Comparison of ENCODE assay signal across 13 mouse cellular contexts in the genomic region with DNA sequence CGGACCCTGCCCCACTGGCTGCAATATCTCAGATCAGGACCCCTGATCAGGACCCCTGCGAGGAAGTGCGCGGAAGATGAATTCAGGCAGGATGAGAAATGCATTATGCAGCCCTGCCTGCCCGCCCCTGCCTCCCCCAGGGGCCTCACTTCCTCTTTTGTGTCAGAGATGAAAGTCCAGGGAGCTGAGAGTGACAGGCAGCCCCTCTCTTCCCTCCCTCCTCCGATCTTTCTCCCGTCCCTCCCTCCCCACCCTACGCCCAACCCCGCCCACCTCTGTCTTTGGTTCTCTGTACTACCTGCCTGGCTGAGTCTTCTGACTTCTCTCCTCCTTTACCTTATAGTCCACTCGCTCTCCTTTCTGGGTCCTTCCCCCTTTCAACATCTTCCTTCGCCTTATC. TPM values are rescaled to one million over a fixed set of nuclear protein-coding genes. Genes with fewer than 3 reads are reported as not detected.
DNase-seq lines count a peak whose midpoint lies in the region; ATAC-seq and TF ChIP-seq lines count a peak whose summit lies in the region.
"Had no signal": no experiment of that assay in that cellular context is flagged by ENCODE, and none has a peak within 500 bp of the region (broad histone marks: within the 10 kb centered on the region; RNA-seq: fewer than 3 reads in every experiment).

No protein-coding gene starts in this region.

- no peak for TF ChIP-seq RAD21 in MEL (IDR thresholded peaks at IDR 0.05; ENCODE audit: low read depth, low read length)

- no peaks in the 10 kb centered on the region for H3K36me3 ChIP-seq in MEL (ENCODE audit: control insufficient read depth in 1 of 2, insufficient read depth in 2 of 2, low read length in 2 of 2)
- no peaks in the 10 kb centered on the region for H3K36me3 ChIP-seq in intestine, embryonic 15.5 days
- H3K36me3 ChIP-seq in midbrain, postnatal 0 days (ENCODE audit: insufficient read depth, low read length) = no peaks in the 10 kb centered on the region

- no peaks in the 10 kb centered on the region; a peak in 1 of 4 replicates for H3K27me3 ChIP-seq in MEL (ENCODE audit: control insufficient read depth in 1 of 2, insufficient read depth in 2 of 2, low read length in 2 of 2)
- no peaks in the 10 kb centered on the region for H3K27me3 ChIP-seq in intestine, embryonic 15.5 days (replicated peaks)
- no peaks in the 10 kb centered on the region for H3K27me3 ChIP-seq in midbrain, postnatal 0 days (ENCODE audit: insufficient read depth, low read length)

- TF ChIP-seq EP300 in MEL (IDR thresholded peaks at IDR 0.05; ENCODE audit: low read depth in 1 of 2, low read length in 2 of 2) = no peak

- peak overlapping the region; percentile 56 for H3K4me2 ChIP-seq in intestine, embryonic 15.5 days (replicated peaks)
- no peak overlapping the region for H3K4me2 ChIP-seq in midbrain, postnatal 0 days (ENCODE audit: low read depth, low read length, poor library complexity, severe bottlenecking)

- 13% methylated on average over 11 of the region's 11 CpGs for WGBS in intestine, embryonic 15.5 days
- WGBS in midbrain, postnatal 0 days = 17% methylated on average over 10 of the region's 11 CpGs

- TF ChIP-seq POLR2A in MEL (IDR thresholded peaks at IDR 0.05; ENCODE audit: control insufficient read depth in 1 of 2, insufficient read depth in 1 of 2, low read depth in 1 of 2, low read length in 2 of 2, poor library complexity in 1 of 2) = no peak

- ATAC-seq in intestine, embryonic 15.5 days = peak; percentile 78
- ATAC-seq in midbrain, postnatal 0 days (ENCODE audit: low FRiP score) = no peak
- ATAC-seq in frontal cortex, adult (ENCODE audit: low TSS enrichment) = no peak

- H3K79me2 ChIP-seq in MEL (ENCODE audit: control insufficient read depth, insufficient read depth, low read length, poor library complexity) = no peaks in the 10 kb centered on the region

- H3K4me3 ChIP-seq in MEL (ENCODE audit: control insufficient read depth in 1 of 2, insufficient read depth in 1 of 2, low read depth in 2 of 2, low read length in 2 of 2) = no peak overlapping the region
- 0 out of 2 replicates have a peak overlapping the region, but pooled peaks have one; percentile 9 for H3K4me3 ChIP-seq in intestine, embryonic 15.5 days (replicated peaks)
- no peak overlapping the region for H3K4me3 ChIP-seq in midbrain, postnatal 0 days (ENCODE audit: low read depth, low read length)
- H3K4me3 ChIP-seq: myocyte had no signal

- no peak overlapping the region for H3K27ac ChIP-seq in MEL (ENCODE audit: control insufficient read depth, low read depth, low read length)
- no peak overlapping the region for H3K27ac ChIP-seq in intestine, embryonic 15.5 days
- H3K27ac ChIP-seq in midbrain, postnatal 0 days (ENCODE audit: low read depth, low read length) = no peak overlapping the region

- TF ChIP-seq CTCF in MEL (IDR thresholded peaks at IDR 0.05 in 2 of 3, conservative IDR thresholded peaks at IDR 0.05 in 1 of 3; ENCODE audit: control insufficient read depth in 1 of 3, insufficient read depth in 1 of 3, low read depth in 2 of 3, low read length in 3 of 3, poor library complexity in 1 of 3, severe bottlenecking in 1 of 3) = no peak
- no peak for TF ChIP-seq CTCF in midbrain, postnatal 0 days (IDR thresholded peaks at IDR 0.05)

- no peaks in the 10 kb centered on the region for H3K9me3 ChIP-seq in MEL (replicated peaks; ENCODE audit: insufficient read depth, low read length)
- no peaks in the 10 kb centered on the region for H3K9me3 ChIP-seq in intestine, embryonic 15.5 days
- H3K9me3 ChIP-seq in midbrain, postnatal 0 days (ENCODE audit: low read length) = no peaks in the 10 kb centered on the region

- peak; percentile 42 for DNase-seq in embryo, embryonic 10 days (ENCODE audit: low spot score)
- DNase-seq in embryo, embryonic 9.5 days (ENCODE audit: extremely low spot score) = no peak
- DNase-seq in MEL (ENCODE audit: low read depth, low spot score) = peak; percentile 71
- DNase-seq in midbrain, postnatal 0 days (ENCODE audit: low spot score) = no peak
- no peak for DNase-seq in c-Kit-positive CD71-positive TER-119-positive erythroid progenitor cells, embryonic 14.5 days (ENCODE audit: low spot score)
- DNase-seq in urinary bladder, postnatal 14 days (ENCODE audit: low spot score) = no peak
- DNase-seq: cerebellum, adult 9-11 months; heart, postnatal 36 days; layer of hippocampus, adult 9-11 months; lung, adult 18-20 months had no signal

- peaks cover 0 to 4% of the 10 kb centered on the region in 2 experiments; a peak in 1 of 4 replicates for H3K4me1 ChIP-seq in MEL (ENCODE audit: control insufficient read depth in 1 of 2, insufficient read depth in 2 of 2, low read length in 2 of 2)
- H3K4me1 ChIP-seq in intestine, embryonic 15.5 days (replicated peaks) = peaks cover 10% of the 10 kb centered on the region
- H3K4me1 ChIP-seq in midbrain, postnatal 0 days (ENCODE audit: insufficient read depth, low read length) = no peaks in the 10 kb centered on the region

- no peak overlapping the region for H3K9ac ChIP-seq in MEL (ENCODE audit: control insufficient read depth, low read depth, low read length, poor library complexity, severe bottlenecking)
- no peak overlapping the region for H3K9ac ChIP-seq in intestine, embryonic 15.5 days
- H3K9ac ChIP-seq in midbrain, postnatal 0 days (replicated peaks; ENCODE audit: low read length, poor library complexity, severe bottlenecking) = 0 out of 2 replicates have a peak overlapping the region, but pooled peaks have one; percentile 29

TF ChIP-seq in MEL, 35 proteins besides CTCF, POLR2A, EP300 and RAD21:
- TF ChIP-seq RCOR1 (IDR thresholded peaks at IDR 0.05; ENCODE audit: low read depth, low read length) (no peak), NRF1 (IDR thresholded peaks at IDR 0.05; ENCODE audit: insufficient read depth, low read depth, low read length, poor library complexity, severe bottlenecking) (no peak), SIN3A (IDR thresholded peaks at IDR 0.05; ENCODE audit: low read length) (no peak), TCF12 (IDR thresholded peaks at IDR 0.05; ENCODE audit: low read depth, low read length) (no peak), CHD1 (IDR thresholded peaks at IDR 0.05; ENCODE audit: low read depth, low read length) (no peak), MXI1 (IDR thresholded peaks at IDR 0.05; ENCODE audit: low read depth, low read length) (no peak), MAZ (IDR thresholded peaks at IDR 0.05; ENCODE audit: low read depth, low read length) (peak; percentile 52; the same call in 1 of the 2 replicates), UBTF (IDR thresholded peaks at IDR 0.05; ENCODE audit: borderline replicate concordance, insufficient read depth, low read depth, low read length) (no peak), BHLHE40 (IDR thresholded peaks at IDR 0.05; ENCODE audit: borderline replicate concordance, low read depth, low read length) (no peak), ZKSCAN1 (IDR thresholded peaks at IDR 0.05; ENCODE audit: low read depth, low read length) (no peak), E2F4 (IDR thresholded peaks at IDR 0.05; ENCODE audit: borderline replicate concordance, low read depth, low read length) (no peak), NELFE (IDR thresholded peaks at IDR 0.05; ENCODE audit: low read depth, low read length) (no peak), CHD2 (IDR thresholded peaks at IDR 0.05; ENCODE audit: low read length) (no peak), ELF1 (IDR thresholded peaks at IDR 0.05; ENCODE audit: low read depth, low read length) (0 out of 2 replicates have a peak, but pooled peaks have one; percentile 13), POLR2AphosphoS5 (IDR thresholded peaks at IDR 0.05; ENCODE audit: borderline replicate concordance, low read depth, low read length) (no peak), MYC (IDR thresholded peaks at IDR 0.05; ENCODE audit: low read depth, low read length) (no peak)

RNA-seq across cellular contexts. Expression of gene Blcap, which starts 42.9 kb away (rescaled TPM):
- 10.5 and 11.6 TPM in 2 replicates for total RNA-seq in MEL (2012; rRNA removed)
- 10 to 100 TPM in 1 of 2 experiments, not detected in 1; 19.1 TPM for polyA plus RNA-seq in MEL (2012; ENCODE audit: insufficient read depth in 1 of 2, insufficient read length in 2 of 2, low read depth in 1 of 2, low replicate concordance in 2 of 2, missing spikeins in 1 of 2)
- 39.2 and 40.9 TPM in 2 replicates for polyA plus RNA-seq in intestine, embryonic 15.5 days (2015; fragmentation: Nextera tagmentation; extraction: Ambion mirVana)
- total RNA-seq in midbrain, postnatal 0 days (2014; rRNA removed) = 307 and 309 TPM in 2 replicates
- 394 and 397 TPM in 2 replicates for polyA plus RNA-seq in midbrain, postnatal 0 days (2015; fragmentation: Nextera tagmentation; extraction: Ambion mirVana)

RNA-seq across cellular contexts. Expression of gene Nnat, which starts 54.1 kb away (rescaled TPM):
- 0.49 and 0.92 TPM in 2 replicates for total RNA-seq in MEL (2012; rRNA removed)
- 1 to 10 TPM in 1 of 2 experiments, not detected in 1; 1.5 TPM for polyA plus RNA-seq in MEL (2012; ENCODE audit: insufficient read depth in 1 of 2, insufficient read length in 2 of 2, low read depth in 1 of 2, low replicate concordance in 2 of 2, missing spikeins in 1 of 2)
- polyA plus RNA-seq in intestine, embryonic 15.5 days (2015; fragmentation: Nextera tagmentation; extraction: Ambion mirVana) = 428 and 457 TPM in 2 replicates
- total RNA-seq in midbrain, postnatal 0 days (2014; rRNA removed) = 7,900 and 8,478 TPM in 2 replicates
- 8,374 and 8,478 TPM in 2 replicates for polyA plus RNA-seq in midbrain, postnatal 0 days (2015; fragmentation: Nextera tagmentation; extraction: Ambion mirVana)

Comparison
In these comparisons a context has a peak if more than half of its experiments do, and no peak if none do; other contexts are left out.
1. DNase-seq: peak in embryo, embryonic 10 days (single experiment) and MEL (single experiment); none in embryo, embryonic 9.5 days (single experiment), midbrain, postnatal 0 days (single experiment), c-Kit-positive CD71-positive TER-119-positive erythroid progenitor cells, embryonic 14.5 days (single experiment) and urinary bladder, postnatal 14 days (single experiment).
2. RNA of gene Nnat, which starts 54.1 kb away (polyA plus RNA-seq): 8,374 to 8,478 TPM in midbrain, postnatal 0 days and 428 to 457 TPM in intestine, embryonic 15.5 days; 1.5 TPM in MEL; every median in the first group is over 100 times any median in the second.